Mouse (Mus musculus) hindbrain, postnatal 0 days (tissue): ENCODE measurements at regions not wholly inside any gene's neighbourhood (a gene's known extent, or its start where the extent isn't known, plus 50 kb on each side); places are given as distances from the start of the nearest gene placed in this dataset.
"Not testable (repeated sequence)": the region's sequence is repeated elsewhere in the genome, so short reads cannot be mapped to it uniquely, and the experiment has no call there.

Experiments
- ATAC-seq: fragments of 200-750 bp; cut with Nextera tagmentation; 2 replicates; pipeline ENCODE4 v1.8.0; 2017; ENCODE audit warnings: mild to moderate bottlenecking, moderate TSS enrichment, moderate library complexity
- DNase-seq: peaks from one replicate; pipeline ENCODE4 v3.0.0-alpha.2; 2015; ENCODE audit warnings: low spot score
- H3K27ac ChIP-seq: fragments of 300-500 bp; sonication (generic); 2 replicates; pipeline ENCODE4 v1.5.1; 2014; ENCODE audit warnings: mild to moderate bottlenecking
- H3K27me3 ChIP-seq: fragments of 300-500 bp; sonication (generic); 2 replicates; pipeline ENCODE4 v1.6.1; 2014; ENCODE audit warnings: low read length, mixed read lengths; ENCODE audit not compliant: insufficient read depth
- H3K36me3 ChIP-seq: fragments of 300-500 bp; sonication (generic); 2 replicates; pipeline ENCODE4 v1.6.1; 2014; ENCODE audit warnings: low read length, mixed read lengths; ENCODE audit not compliant: insufficient read depth
- H3K4me1 ChIP-seq: fragments of 300-500 bp; sonication (generic); 2 replicates; pipeline ENCODE4 v1.6.1; 2014; ENCODE audit warnings: antibody characterized with exemption, low read length, mixed read lengths; ENCODE audit not compliant: insufficient read depth
- H3K4me2 ChIP-seq: fragments of 300-500 bp; sonication (generic); 2 replicates; pipeline ENCODE4 v1.6.1; 2014; ENCODE audit warnings: low read depth, mild to moderate bottlenecking, low read length, moderate library complexity, mixed read lengths
- H3K4me3 ChIP-seq: fragments of 300-500 bp; sonication (generic); 2 replicates; pipeline ENCODE4 v1.5.1; 2014; ENCODE audit warnings: low read length
- H3K9ac ChIP-seq: fragments of 300-500 bp; sonication (generic); replicated peaks from 2 replicates; pipeline ENCODE4 v1.6.1; 2014; ENCODE audit warnings: mild to moderate bottlenecking, low read length, moderate library complexity, mixed read lengths
- H3K9me3 ChIP-seq: fragments of 300-500 bp; sonication (generic); 2 replicates; pipeline ENCODE4 v1.6.1; 2016; ENCODE audit warnings: low read length, mixed read lengths
- CTCF ChIP-seq: IDR thresholded peaks from 2 replicates; pipeline ENCODE4 v1.5.1; 2016; ENCODE audit warnings: antibody characterized with exemption, control low read depth, low read depth
- WGBS: fragments of 180-500 bp; shearing (Covaris S2); extraction: QIAGEN DNeasy Blood & Tissue Kit; methylation state at CpG from one replicate; pipeline ENCODE4 v1.1.7; 2014; 5-methylcytosine and 5-hydroxymethylcytosine counted together

- no peak for ATAC-seq
- 83% methylated on average over 2 of the region's 2 CpGs for WGBS
Measured at GRCm38 (mm10) chr14:114230711-114231110, 861.3 kb upstream of the Gpc5 start.

GRCm38 (mm10) chr14:114255037-114255436 is 837.0 kb upstream of the Gpc5 start:
- Histone ChIP-seq H3K36me3 (no peaks in the 10 kb centered on the region), H3K4me3 (no peak overlapping the region), H3K9ac (no peak overlapping the region), H3K27me3 (no peaks in the 10 kb centered on the region), H3K4me2 (no peak overlapping the region), H3K9me3 (no peaks in the 10 kb centered on the region), H3K27ac (no peak overlapping the region), H3K4me1 (no peaks in the 10 kb centered on the region)
- 73% methylated on average over 2 of the region's 2 CpGs for WGBS
- no peak for ATAC-seq
- no peak for TF ChIP-seq CTCF
- DNase-seq, result no peak

More at GRCm38 (mm10) chr14:114230711-114231110, 861.3 kb upstream of the Gpc5 start:
- Histone ChIP-seq H3K4me3 (no peak overlapping the region), H3K4me1 (no peaks in the 10 kb centered on the region), H3K9me3 (no peaks in the 10 kb centered on the region), H3K4me2 (no peak overlapping the region), H3K36me3 (no peaks in the 10 kb centered on the region), H3K27ac (no peak overlapping the region), H3K27me3 (no peaks in the 10 kb centered on the region), H3K9ac (no peak overlapping the region)
- no peak for TF ChIP-seq CTCF
- DNase-seq, result no peak

DNA sequence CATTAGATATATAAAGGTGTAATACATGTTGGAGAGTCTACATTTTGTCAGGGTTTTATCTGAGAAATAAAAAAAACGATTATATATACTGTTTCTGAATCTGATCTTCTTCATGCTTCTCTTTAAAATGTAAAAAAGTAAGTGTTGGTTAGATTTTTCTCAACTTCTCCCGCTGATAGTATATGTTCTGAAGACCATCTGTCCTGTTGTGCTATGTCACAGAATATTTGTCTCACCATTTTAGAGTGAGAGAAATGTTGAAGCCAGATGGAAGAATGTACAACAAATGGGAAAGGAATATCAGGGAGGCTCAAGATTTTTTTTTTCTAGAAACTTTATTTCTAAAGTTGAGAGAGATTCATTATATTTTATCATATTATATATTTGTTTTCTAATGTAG is 830.4 kb upstream of the Gpc5 start:
- no peak for ATAC-seq
- no peaks in the 10 kb centered on the region for H3K27me3 ChIP-seq

GRCm38 (mm10) chr14:114300611-114301010 is 791.4 kb upstream of the Gpc5 start:
- Histone ChIP-seq H3K4me3 (no peak overlapping the region), H3K4me1 (no peaks in the 10 kb centered on the region), H3K9ac (no peak overlapping the region), H3K27ac (no peak overlapping the region), H3K27me3 (no peaks in the 10 kb centered on the region), H3K36me3 (no peaks in the 10 kb centered on the region), H3K4me2 (no peak overlapping the region), H3K9me3 (no peaks in the 10 kb centered on the region)
- no peak for TF ChIP-seq CTCF
- DNase-seq, result no peak
- WGBS, result 90% methylated on average over 6 of the region's 6 CpGs
- ATAC-seq, result no peak

More for the DNA sequence above, 830.4 kb upstream of the Gpc5 start:
- Histone ChIP-seq H3K9me3 (no peaks in the 10 kb centered on the region), H3K9ac (no peak overlapping the region), H3K4me1 (no peaks in the 10 kb centered on the region), H3K4me2 (no peak overlapping the region), H3K4me3 (no peak overlapping the region), H3K36me3 (no peaks in the 10 kb centered on the region), H3K27ac (no peak overlapping the region)
- WGBS, result 83% methylated on average over 2 of the region's 2 CpGs
- TF ChIP-seq CTCF, result no peak
- DNase-seq, result no peak

GRCm38 (mm10) chr14:114307479-114307878 is 784.5 kb upstream of the Gpc5 start:
- ATAC-seq (no peak), DNase-seq (no peak)

GRCm38 (mm10) chr14:114332662-114333061 is 759.4 kb upstream of the Gpc5 start:
- Histone ChIP-seq H3K9ac (no peak overlapping the region), H3K9me3 (no peaks in the 10 kb centered on the region), H3K36me3 (no peaks in the 10 kb centered on the region), H3K4me2 (no peak overlapping the region), H3K4me3 (no peak overlapping the region), H3K4me1 (no peaks in the 10 kb centered on the region), H3K27ac (no peak overlapping the region), H3K27me3 (no peaks in the 10 kb centered on the region)
- no peak for TF ChIP-seq CTCF
- WGBS, result 75% methylated on average over 6 of the region's 6 CpGs
- ATAC-seq (no peak), DNase-seq (no peak)

More at GRCm38 (mm10) chr14:114307479-114307878, 784.5 kb upstream of the Gpc5 start:
- H3K4me1 ChIP-seq, result no peaks in the 10 kb centered on the region
- H3K4me2 ChIP-seq, result no peak overlapping the region
- H3K9me3 ChIP-seq, result no peaks in the 10 kb centered on the region
- TF ChIP-seq CTCF, result no peak
- H3K4me3 ChIP-seq, result no peak overlapping the region
- no peak overlapping the region for H3K9ac ChIP-seq
- no peaks in the 10 kb centered on the region for H3K36me3 ChIP-seq
- H3K27ac ChIP-seq, result no peak overlapping the region
- WGBS, result 83% methylated on average over 2 of the region's 2 CpGs
- H3K27me3 ChIP-seq, result no peaks in the 10 kb centered on the region

- DNase-seq, result no peak
- WGBS, result 69% methylated on average over 6 of the region's 6 CpGs
- Histone ChIP-seq H3K27ac (no peak overlapping the region), H3K9me3 (no peaks in the 10 kb centered on the region), H3K36me3 (no peaks in the 10 kb centered on the region), H3K4me2 (no peak overlapping the region), H3K9ac (no peak overlapping the region), H3K4me3 (no peak overlapping the region), H3K4me1 (no peaks in the 10 kb centered on the region), H3K27me3 (no peaks in the 10 kb centered on the region)
- no peak for TF ChIP-seq CTCF
- no peak for ATAC-seq
Measured at GRCm38 (mm10) chr14:114349345-114349744, 742.7 kb upstream of the Gpc5 start.

GRCm38 (mm10) chr14:114349816-114350215 is 742.2 kb upstream of the Gpc5 start:
- not testable (repeated sequence) for H3K27ac ChIP-seq, H3K9me3 ChIP-seq, H3K36me3 ChIP-seq, ATAC-seq, H3K4me2 ChIP-seq, H3K4me1 ChIP-seq, H3K4me3 ChIP-seq, DNase-seq, H3K27me3 ChIP-seq, H3K9ac ChIP-seq
- 92% methylated on average over 2 of the region's 11 CpGs for WGBS
